Mouse (Mus musculus): ENCODE data around the gene Ormdl3. TPM values are rescaled to one million over a fixed set of nuclear protein-coding genes. Genes with fewer than 3 reads are reported as not detected.
"Not testable (repeated sequence)": the region's sequence is repeated elsewhere in the genome, so short reads cannot be mapped to it uniquely, and the experiment has no call there.

The Ormdl3 gene
- polyA plus RNA-seq, 1 experiment from 2014 or later, result 127 TPM

- not testable (repeated sequence) for H3K27ac ChIP-seq (ENCODE audit: low read length); H3K4me2 ChIP-seq (ENCODE audit: low read length); H3K9me3 ChIP-seq (ENCODE audit: control insufficient read depth, low read length); ATAC-seq; H3K27me3 ChIP-seq (replicated peaks; ENCODE audit: control insufficient read depth, insufficient read depth, low read length); H3K4me1 ChIP-seq (replicated peaks; ENCODE audit: control insufficient read depth, insufficient read depth, low read length); H3K4me3 ChIP-seq (replicated peaks; ENCODE audit: low read length); H3K9ac ChIP-seq (replicated peaks; ENCODE audit: low read depth, low read length); H3K36me3 ChIP-seq (ENCODE audit: control insufficient read depth, insufficient read depth)
- 78% methylated on average over 6 of the region's 6 CpGs for WGBS
These were observed 17.7 kb upstream of the Ormdl3 start for GRCm38 (mm10) chr11:98604911-98605310.

- Histone ChIP-seq H3K9ac (replicated peaks; ENCODE audit: low read depth, low read length) (no peak overlapping the region), H3K4me3 (replicated peaks; ENCODE audit: low read length) (no peak overlapping the region), H3K4me2 (ENCODE audit: low read length) (no peak overlapping the region), H3K36me3 (ENCODE audit: control insufficient read depth, insufficient read depth) (no peaks in the 10 kb centered on the region), H3K4me1 (replicated peaks; ENCODE audit: control insufficient read depth, insufficient read depth, low read length) (peaks cover under 1% of the 10 kb centered on the region; the same call in 1 of the 2 replicates), H3K27ac (ENCODE audit: low read length) (no peak overlapping the region), H3K9me3 (ENCODE audit: control insufficient read depth, low read length) (no peaks in the 10 kb centered on the region), H3K27me3 (replicated peaks; ENCODE audit: control insufficient read depth, insufficient read depth, low read length) (peaks cover 4% of the 10 kb centered on the region; the same call in 1 of the 2 replicates)
- WGBS, result 93% methylated on average over 2 of the region's 2 CpGs
- ATAC-seq, result no peak
These were observed 16.8 kb upstream of the Ormdl3 start for GRCm38 (mm10) chr11:98603953-98604352.

- H3K4me3 ChIP-seq (replicated peaks; ENCODE audit: low read length), result peak overlapping the region; percentile 12
- peaks cover 9% of the 10 kb centered on the region for H3K27me3 ChIP-seq (replicated peaks; ENCODE audit: control insufficient read depth, insufficient read depth, low read length)
- peak overlapping the region; percentile 37 for H3K4me2 ChIP-seq (ENCODE audit: low read length)
- ATAC-seq, result no peak
- no peak overlapping the region for H3K27ac ChIP-seq (ENCODE audit: low read length)
- no peak overlapping the region for H3K9ac ChIP-seq (replicated peaks; ENCODE audit: low read depth, low read length)
- no peaks in the 10 kb centered on the region for H3K9me3 ChIP-seq (ENCODE audit: control insufficient read depth, low read length)
- no peaks in the 10 kb centered on the region for H3K36me3 ChIP-seq (ENCODE audit: control insufficient read depth, insufficient read depth)
- peaks cover 4% of the 10 kb centered on the region; the same call in 1 of the 2 replicates for H3K4me1 ChIP-seq (replicated peaks; ENCODE audit: control insufficient read depth, insufficient read depth, low read length)
- WGBS, result 1% methylated on average over 20 of the region's 20 CpGs
These were observed 15.0 kb upstream of the Ormdl3 start for GRCm38 (mm10) chr11:98602090-98602690.

- H3K4me3 ChIP-seq (replicated peaks; ENCODE audit: low read length), result no peak overlapping the region
- no peaks in the 10 kb centered on the region for H3K9me3 ChIP-seq (ENCODE audit: control insufficient read depth, low read length)
- H3K27me3 ChIP-seq (replicated peaks; ENCODE audit: control insufficient read depth, insufficient read depth, low read length), result peaks cover 9% of the 10 kb centered on the region; the same call in 1 of the 2 replicates
- H3K9ac ChIP-seq (replicated peaks; ENCODE audit: low read depth, low read length), result no peak overlapping the region
- H3K27ac ChIP-seq (ENCODE audit: low read length), result no peak overlapping the region
- H3K4me2 ChIP-seq (ENCODE audit: low read length), result peak overlapping the region; percentile 40; the same call in 1 of the 2 replicates
- H3K36me3 ChIP-seq (ENCODE audit: control insufficient read depth, insufficient read depth), result no peaks in the 10 kb centered on the region
- WGBS, result 38% methylated on average over 18 of the region's 18 CpGs
- peaks cover 4% of the 10 kb centered on the region; the same call in 1 of the 2 replicates for H3K4me1 ChIP-seq (replicated peaks; ENCODE audit: control insufficient read depth, insufficient read depth, low read length)
- no peak for ATAC-seq
These were observed 12.1 kb upstream of the Ormdl3 start for GRCm38 (mm10) chr11:98599291-98599690.

GRCm38 (mm10) chr11:98598851-98599290, 11.7 kb upstream of the Ormdl3 start:
- peaks cover 9% of the 10 kb centered on the region; the same call in 1 of the 2 replicates for H3K27me3 ChIP-seq (replicated peaks; ENCODE audit: control insufficient read depth, insufficient read depth, low read length)
- no peak; the same call in 1 of the 2 replicates for ATAC-seq
- peak overlapping the region; percentile 40 for H3K4me2 ChIP-seq (ENCODE audit: low read length)
- no peak overlapping the region for H3K4me3 ChIP-seq (replicated peaks; ENCODE audit: low read length)
- no peak overlapping the region for H3K27ac ChIP-seq (ENCODE audit: low read length)
- peaks cover 4% of the 10 kb centered on the region; the same call in 1 of the 2 replicates for H3K4me1 ChIP-seq (replicated peaks; ENCODE audit: control insufficient read depth, insufficient read depth, low read length)
- H3K9me3 ChIP-seq (ENCODE audit: control insufficient read depth, low read length), result no peaks in the 10 kb centered on the region
- H3K9ac ChIP-seq (replicated peaks; ENCODE audit: low read depth, low read length), result no peak overlapping the region
- H3K36me3 ChIP-seq (ENCODE audit: control insufficient read depth, insufficient read depth), result no peaks in the 10 kb centered on the region
- 46% methylated on average over 18 of the region's 18 CpGs for WGBS

GRCm38 (mm10) chr11:98597991-98598390, 10.8 kb upstream of the Ormdl3 start, which contains the start of gene Lrrc3c:
Gene Lrrc3c (plus strand): TSS chr11:98598291.
- no peaks in the 10 kb centered on the region for H3K36me3 ChIP-seq (ENCODE audit: control insufficient read depth, insufficient read depth)
- no peak within 1 kb of the TSS for H3K4me3 ChIP-seq (replicated peaks; ENCODE audit: low read length)
- no peaks in the 10 kb centered on the region for H3K9me3 ChIP-seq (ENCODE audit: control insufficient read depth, low read length)
- WGBS, result 83% methylated on average over 8 of the region's 8 CpGs
- H3K9ac ChIP-seq (replicated peaks; ENCODE audit: low read depth, low read length), result no peak within 1 kb of the TSS
- H3K4me1 ChIP-seq (replicated peaks; ENCODE audit: control insufficient read depth, insufficient read depth, low read length), result peaks cover 4% of the 10 kb centered on the region; the same call in 1 of the 2 replicates
- H3K27ac ChIP-seq (ENCODE audit: low read length), result no peak within 1 kb of the TSS
- peaks cover 9% of the 10 kb centered on the region; the same call in 1 of the 2 replicates for H3K27me3 ChIP-seq (replicated peaks; ENCODE audit: control insufficient read depth, insufficient read depth, low read length)
- H3K4me2 ChIP-seq (ENCODE audit: low read length), result peak within 1 kb of the TSS; percentile 40
- ATAC-seq, result no peak

- no peak overlapping the region for H3K9ac ChIP-seq (replicated peaks; ENCODE audit: low read depth, low read length)
- no peak overlapping the region for H3K27ac ChIP-seq (ENCODE audit: low read length)
- ATAC-seq, result no peak
- H3K36me3 ChIP-seq (ENCODE audit: control insufficient read depth, insufficient read depth), result no peaks in the 10 kb centered on the region
- WGBS, result 43% methylated on average over 6 of the region's 6 CpGs
- H3K4me2 ChIP-seq (ENCODE audit: low read length), result no peak overlapping the region
- peaks cover 12% of the 10 kb centered on the region; the same call in 1 of the 2 replicates for H3K27me3 ChIP-seq (replicated peaks; ENCODE audit: control insufficient read depth, insufficient read depth, low read length)
- H3K4me3 ChIP-seq (replicated peaks; ENCODE audit: low read length), result no peak overlapping the region
- H3K9me3 ChIP-seq (ENCODE audit: control insufficient read depth, low read length), result no peaks in the 10 kb centered on the region
- peaks cover 4% of the 10 kb centered on the region; the same call in 1 of the 2 replicates for H3K4me1 ChIP-seq (replicated peaks; ENCODE audit: control insufficient read depth, insufficient read depth, low read length)
These were observed 10.2 kb upstream of the Ormdl3 start for GRCm38 (mm10) chr11:98597363-98597762.

GRCm38 (mm10) chr11:98595955-98596354, 8.8 kb upstream of the Ormdl3 start:
- H3K9me3 ChIP-seq (ENCODE audit: control insufficient read depth, low read length), result no peaks in the 10 kb centered on the region
- no peak overlapping the region for H3K9ac ChIP-seq (replicated peaks; ENCODE audit: low read depth, low read length)
- no peaks in the 10 kb centered on the region for H3K36me3 ChIP-seq (ENCODE audit: control insufficient read depth, insufficient read depth)
- H3K27me3 ChIP-seq (replicated peaks; ENCODE audit: control insufficient read depth, insufficient read depth, low read length), result peaks cover 12% of the 10 kb centered on the region; the same call in 1 of the 2 replicates
- H3K4me2 ChIP-seq (ENCODE audit: low read length), result no peak overlapping the region
- WGBS, result 90% methylated on average over 3 of the region's 3 CpGs
- H3K4me3 ChIP-seq (replicated peaks; ENCODE audit: low read length), result no peak overlapping the region
- no peak for ATAC-seq
- H3K4me1 ChIP-seq (replicated peaks; ENCODE audit: control insufficient read depth, insufficient read depth, low read length), result peaks cover 4% of the 10 kb centered on the region; the same call in 1 of the 2 replicates
- no peak overlapping the region for H3K27ac ChIP-seq (ENCODE audit: low read length)

- peaks cover 12% of the 10 kb centered on the region; the same call in 1 of the 2 replicates for H3K27me3 ChIP-seq (replicated peaks; ENCODE audit: control insufficient read depth, insufficient read depth, low read length)
- no peak for ATAC-seq
- H3K4me1 ChIP-seq (replicated peaks; ENCODE audit: control insufficient read depth, insufficient read depth, low read length), result peaks cover 4% of the 10 kb centered on the region; the same call in 1 of the 2 replicates
- H3K9me3 ChIP-seq (ENCODE audit: control insufficient read depth, low read length), result no peaks in the 10 kb centered on the region
- H3K9ac ChIP-seq (replicated peaks; ENCODE audit: low read depth, low read length), result no peak overlapping the region
- no peak overlapping the region for H3K4me2 ChIP-seq (ENCODE audit: low read length)
- H3K4me3 ChIP-seq (replicated peaks; ENCODE audit: low read length), result no peak overlapping the region
- no peak overlapping the region for H3K27ac ChIP-seq (ENCODE audit: low read length)
- H3K36me3 ChIP-seq (ENCODE audit: control insufficient read depth, insufficient read depth), result no peaks in the 10 kb centered on the region
- WGBS, result 83% methylated on average over 10 of the region's 10 CpGs
These were observed 8.3 kb upstream of the Ormdl3 start for GRCm38 (mm10) chr11:98595473-98595872.

Measured in forebrain, embryonic 16.5 days (tissue).